Mouse (Mus musculus) T-helper 2 cell (primary cell): ENCODE results near the gene Rpl37.

ENCODE experiments used
- in situ Hi-C: fragments of 300-600 bp; cut with MboI, MseI; formaldehyde crosslinking; loops from one replicate; pipeline ENCODE4 v1.15.1; 2025; ENCODE audit warnings: high pct_unique_total_duplicates

Rpl37 gene

GRCm38 (mm10) chr15:5145196-5145945 lies 28.9 kb downstream of the Rpl37 start:
- in situ Hi-C loops, result loop anchor here (5.0 to 25.0 kb wide), 3 partner anchors 37 to 1442 kb away; no protein-coding TSS in a partner anchor

- in situ Hi-C loops, result loop anchor here (5.0 to 25.0 kb wide), 3 partner anchors 33 to 1438 kb away; no protein-coding TSS in a partner anchor
These were observed 32.7 kb downstream of the Rpl37 start for GRCm38 (mm10) chr15:5149187-5149586.

DNA sequence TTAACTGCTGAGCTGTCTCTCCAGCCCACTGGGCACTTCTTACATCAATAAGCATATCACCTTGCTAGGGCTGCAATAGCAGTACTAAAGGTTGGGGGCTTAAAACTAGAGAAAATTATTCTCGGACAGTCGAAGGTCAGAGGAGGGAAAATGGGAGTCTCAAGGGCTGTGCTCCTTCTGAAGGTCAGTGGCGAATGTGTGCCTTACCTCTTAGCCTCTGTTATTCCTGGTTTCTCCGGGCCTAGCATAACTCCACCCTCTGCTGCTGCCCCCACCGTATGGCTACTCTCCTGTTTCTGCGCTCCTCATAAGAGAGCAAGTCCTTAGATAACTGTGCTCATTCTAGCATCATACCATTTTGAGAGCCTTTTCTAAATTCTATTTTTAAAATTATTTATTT lies 35.7 kb downstream of the Rpl37 start:
- in situ Hi-C loops, result no loop called here

- in situ Hi-C loops, result no loop called here
These were observed 38.2 kb downstream of the Rpl37 start for GRCm38 (mm10) chr15:5154621-5155020.

DNA sequence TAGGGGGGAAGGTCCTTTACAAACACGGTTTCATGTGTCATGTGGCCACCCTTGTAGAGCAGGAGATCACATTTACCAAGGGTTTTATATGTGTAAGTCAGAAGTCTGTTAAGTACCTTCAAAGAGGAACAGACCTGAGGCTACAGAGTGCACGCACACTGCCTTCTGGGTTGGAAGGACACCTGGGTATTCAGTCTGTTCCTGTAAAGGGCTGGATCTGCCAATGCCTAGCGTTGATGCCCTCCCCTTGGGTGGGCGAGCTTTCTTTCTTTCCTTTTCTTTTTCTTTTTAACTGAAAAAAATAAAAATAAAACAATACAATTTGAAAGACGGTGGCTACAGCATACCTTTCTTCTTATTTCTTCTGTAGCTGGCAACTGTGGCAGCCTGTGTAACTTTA lies 38.6 kb downstream of the Rpl37 start:
- in situ Hi-C loops, result no loop called here

GRCm38 (mm10) chr15:5156355-5156754 lies 39.9 kb downstream of the Rpl37 start:
- in situ Hi-C loops, result no loop called here

DNA sequence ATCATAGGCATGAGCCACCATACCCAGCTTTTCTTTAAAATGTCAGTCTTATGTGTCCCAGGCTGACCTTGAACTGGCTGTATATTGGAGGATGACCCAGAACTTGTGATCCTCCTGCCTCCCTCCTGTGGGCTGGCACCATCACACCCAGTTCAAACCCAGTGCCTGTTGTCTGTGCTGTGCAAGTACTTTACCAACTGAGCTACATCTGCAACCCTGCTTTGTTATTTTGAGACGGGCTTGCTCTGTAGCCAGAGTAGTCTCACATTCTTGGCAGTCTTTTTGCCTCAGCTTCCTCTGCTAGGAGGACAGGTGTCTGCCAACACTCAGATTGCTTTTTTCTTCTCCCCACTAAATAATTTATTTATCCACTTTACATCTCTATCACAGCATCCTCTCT lies 40.9 kb downstream of the Rpl37 start:
- in situ Hi-C loops, result no loop called here

- in situ Hi-C loops, result no loop called here
These were observed 42.4 kb downstream of the Rpl37 start for GRCm38 (mm10) chr15:5158827-5159226.

GRCm38 (mm10) chr15:5165121-5165773 lies 48.8 kb downstream of the Rpl37 start:
- in situ Hi-C loops, result no loop called here
